Mouse (Mus musculus) left cerebral cortex, postnatal 25 days (tissue): ENCODE measurements around the gene Pde8a. TPM values are rescaled to one million over a fixed set of nuclear protein-coding genes. Genes with fewer than 3 reads are reported as not detected.
"Not testable (repeated sequence)": the region's sequence is repeated elsewhere in the genome, so short reads cannot be mapped to it uniquely, and the experiment has no call there.

Experiments
- DNase-seq, 2 experiments: peaks; one replicate each; pipeline ENCODE4 v3.0.0; 2022; ENCODE audit warnings: low spot score in 2 of 2, mixed read lengths in 1 of 2
- intact Hi-C: fragments of 180-260 bp; cut with DNase I; formaldehyde crosslinking; loops from one replicate; pipeline ENCODE4 v1.15.1; 2025
- total RNA-seq, 2 experiments: library from RNA; stranded (reverse); gene quantifications; 2 replicates each; pipeline ENCODE4 v1.2.3; 2021

Gene Pde8a
- total RNA-seq, 2 experiments from 2014 or later = 5.7 to 6.4 TPM

GRCm38 (mm10) chr7:81203576-81203975 lies 9.8 kb upstream of the Pde8a start:
- intact Hi-C loops, DNase-seq: not testable (repeated sequence)

GRCm38 (mm10) chr7:81208944-81209343 lies 4.5 kb upstream of the Pde8a start:
- intact Hi-C loops = no loop called here

GRCm38 (mm10) chr7:81209979-81210685 lies 3.3 kb upstream of the Pde8a start:
- no peak for DNase-seq
- intact Hi-C loops = loop anchor here (5.0 kb wide), 2 partner anchors 107 to 132 kb away; no protein-coding TSS in a partner anchor

More at GRCm38 (mm10) chr7:81208944-81209343, 4.5 kb upstream of the Pde8a start:
- peak; percentile 27 to 50 for DNase-seq

GRCm38 (mm10) chr7:81211760-81212159 lies 1.6 kb upstream of the Pde8a start:
- intact Hi-C loops = loop anchor here (5.0 kb wide), 2 partner anchors 106 to 131 kb away; no protein-coding TSS in a partner anchor
- no peak for DNase-seq

GRCm38 (mm10) chr7:81212261-81212681 lies 1.1 kb upstream of the Pde8a start:
- DNase-seq = peak in 1 of 2 experiments; percentile 7

GRCm38 (mm10) chr7:81212697-81213346 lies 574 bp upstream of the Pde8a start:
- intact Hi-C loops = loop anchor here (5.0 kb wide), 2 partner anchors 104 to 129 kb away; no protein-coding TSS in a partner anchor
- peak; percentile 80 for DNase-seq

More at GRCm38 (mm10) chr7:81212261-81212681, 1.1 kb upstream of the Pde8a start:
- intact Hi-C loops = loop anchor here (5.0 kb wide), 2 partner anchors 105 to 130 kb away; no protein-coding TSS in a partner anchor

GRCm38 (mm10) chr7:81214153-81214907 lies 934 bp downstream of the Pde8a start:
- intact Hi-C loops = loop anchor here (5.0 kb wide), 2 partner anchors 103 to 128 kb away; no protein-coding TSS in a partner anchor
- DNase-seq = no peak

- intact Hi-C loops = no loop called here
- DNase-seq = no peak
Observed at GRCm38 (mm10) chr7:81215950-81216349, 2.6 kb downstream of the Pde8a start.

GRCm38 (mm10) chr7:81219321-81219720 lies 5.9 kb downstream of the Pde8a start:
- intact Hi-C loops = no loop called here
- DNase-seq = no peak

- intact Hi-C loops = no loop called here
- no peak for DNase-seq
Observed at GRCm38 (mm10) chr7:81220381-81220780, 7.0 kb downstream of the Pde8a start.

- intact Hi-C loops = no loop called here
Observed at GRCm38 (mm10) chr7:81224260-81224659, 10.9 kb downstream of the Pde8a start.

GRCm38 (mm10) chr7:81230091-81230792 lies 16.8 kb downstream of the Pde8a start:
- intact Hi-C loops = no loop called here
- DNase-seq = no peak

More at GRCm38 (mm10) chr7:81224260-81224659, 10.9 kb downstream of the Pde8a start:
- DNase-seq = no peak

GRCm38 (mm10) chr7:81232674-81233073 lies 19.3 kb downstream of the Pde8a start:
- intact Hi-C loops = no loop called here
- DNase-seq = no peak

- no peak for DNase-seq
- intact Hi-C loops = no loop called here
Observed at GRCm38 (mm10) chr7:81235117-81235516, 21.7 kb downstream of the Pde8a start.

GRCm38 (mm10) chr7:81235600-81236223 lies 22.3 kb downstream of the Pde8a start:
- intact Hi-C loops = no loop called here
- no peak for DNase-seq

- intact Hi-C loops = no loop called here
Observed at GRCm38 (mm10) chr7:81243361-81243760, 30.0 kb downstream of the Pde8a start.

GRCm38 (mm10) chr7:81249854-81250279 lies 36.5 kb downstream of the Pde8a start:
- no peak for DNase-seq
- intact Hi-C loops = no loop called here

More at GRCm38 (mm10) chr7:81243361-81243760, 30.0 kb downstream of the Pde8a start:
- DNase-seq = no peak

GRCm38 (mm10) chr7:81250601-81251000 lies 37.2 kb downstream of the Pde8a start:
- intact Hi-C loops = no loop called here
- no peak for DNase-seq

GRCm38 (mm10) chr7:81251521-81251920 lies 38.1 kb downstream of the Pde8a start:
- intact Hi-C loops = no loop called here

More at GRCm38 (mm10) chr7:81251521-81251920, 38.1 kb downstream of the Pde8a start:
- no peak for DNase-seq
